Mouse (Mus musculus) liver, embryonic 13.5 days (tissue): ENCODE data around the gene Fbln2. TPM values are rescaled to one million over a fixed set of nuclear protein-coding genes. Genes with fewer than 3 reads are reported as not detected.

Source experiments
- ATAC-seq: fragments of 200-750 bp; cut with Nextera tagmentation; 2 replicates; pipeline ENCODE4 v1.8.0; 2017; ENCODE audit warnings: low read depth, mild to moderate bottlenecking, moderate number of reproducible peaks, moderate library complexity
- DNase-seq: peaks from one replicate; pipeline ENCODE4 v3.0.0; 2022
- H3K27ac ChIP-seq: fragments of 300-500 bp; sonication (generic); 2 replicates; pipeline ENCODE4 v1.5.1; 2015; ENCODE audit warnings: moderate library complexity, mild to moderate bottlenecking, inconsistent platforms
- H3K27me3 ChIP-seq: fragments of 300-500 bp; sonication (generic); 2 replicates; pipeline ENCODE4 v1.6.1; 2015; ENCODE audit warnings: mild to moderate bottlenecking, inconsistent platforms
- H3K36me3 ChIP-seq: fragments of 300-500 bp; sonication (generic); 2 replicates; pipeline ENCODE4 v1.6.1; 2015; ENCODE audit warnings: mild to moderate bottlenecking, inconsistent platforms
- H3K4me1 ChIP-seq: fragments of 300-500 bp; sonication (generic); replicated peaks from 2 replicates; pipeline ENCODE4 v1.6.1; 2015; ENCODE audit warnings: inconsistent platforms
- H3K4me2 ChIP-seq: fragments of 300-500 bp; sonication (generic); 2 replicates; pipeline ENCODE4 v1.6.1; 2015; ENCODE audit warnings: inconsistent platforms, mild to moderate bottlenecking, moderate library complexity
- H3K4me3 ChIP-seq: fragments of 300-500 bp; sonication (generic); replicated peaks from 2 replicates; pipeline ENCODE4 v1.5.1; 2015; ENCODE audit warnings: mild to moderate bottlenecking, inconsistent platforms
- H3K9ac ChIP-seq: fragments of 300-500 bp; sonication (generic); 2 replicates; pipeline ENCODE4 v1.6.1; 2015; ENCODE audit warnings: mild to moderate bottlenecking, inconsistent platforms
- H3K9me3 ChIP-seq: fragments of 300-500 bp; sonication (generic); replicated peaks from 2 replicates; pipeline ENCODE4 v1.6.1; 2016; ENCODE audit warnings: inconsistent platforms
- WGBS: fragments of 180-500 bp; shearing (Covaris S2); methylation state at CpG from one replicate; pipeline ENCODE4 v1.1.7; 2015; ENCODE audit not compliant: insufficient replicate concordance; 5-methylcytosine and 5-hydroxymethylcytosine counted together
- polyA plus RNA-seq: library from polyadenylated mRNA; unstranded; fragments of >200 nt; fragmentation: Nextera tagmentation; extraction: Ambion mirVana; gene quantifications from 2 replicates; pipeline ENCODE4 v1.2.1, GENCODE M21; 2015

The Fbln2 gene
- polyA plus RNA-seq, 1 experiment from 2014 or later: 8.7 TPM

GRCm38 (mm10) chr6:91192421-91192820 is 19.8 kb upstream of the Fbln2 start:
- no peaks in the 10 kb centered on the region for H3K9me3 ChIP-seq
- 0 out of 2 replicates have a peak, but pooled peaks cover 4% of the 10 kb centered on the region for H3K27me3 ChIP-seq
- 0 out of 2 replicates have a peak overlapping the region, but pooled peaks have one; percentile 11 for H3K4me2 ChIP-seq
- no peaks in the 10 kb centered on the region for H3K36me3 ChIP-seq
- ATAC-seq: no peak
- WGBS: 23% methylated on average over 3 of the region's 3 CpGs
- no peak overlapping the region for H3K9ac ChIP-seq
- peaks cover 18% of the 10 kb centered on the region for H3K4me1 ChIP-seq
- DNase-seq: no peak
- peak overlapping the region; percentile 43; the same call in 1 of the 2 replicates for H3K27ac ChIP-seq
- H3K4me3 ChIP-seq: no peak overlapping the region

GRCm38 (mm10) chr6:91192851-91193545 is 19.3 kb upstream of the Fbln2 start:
- WGBS: 59% methylated on average over 1 of the region's 1 CpGs
- Histone ChIP-seq H3K4me3 (no peak overlapping the region), H3K4me1 (peaks cover 18% of the 10 kb centered on the region), H3K9ac (no peak overlapping the region), H3K27me3 (0 out of 2 replicates have a peak, but pooled peaks cover 4% of the 10 kb centered on the region), H3K27ac (peak overlapping the region; percentile 43), H3K4me2 (peak overlapping the region; percentile 11; the same call in 1 of the 2 replicates), H3K36me3 (no peaks in the 10 kb centered on the region), H3K9me3 (no peaks in the 10 kb centered on the region)
- ATAC-seq (peak; percentile 69), DNase-seq (no peak)

GRCm38 (mm10) chr6:91198456-91198855 is 13.8 kb upstream of the Fbln2 start:
- 39% methylated on average over 2 of the region's 2 CpGs for WGBS

GRCm38 (mm10) chr6:91200429-91201188 is 11.6 kb upstream of the Fbln2 start:
- Histone ChIP-seq H3K4me1 (no peaks in the 10 kb centered on the region), H3K27me3 (no peaks in the 10 kb centered on the region), H3K9ac (no peak overlapping the region), H3K4me2 (no peak overlapping the region), H3K36me3 (no peaks in the 10 kb centered on the region), H3K4me3 (no peak overlapping the region), H3K27ac (no peak overlapping the region), H3K9me3 (no peaks in the 10 kb centered on the region)
- DNase-seq (no peak), ATAC-seq (no peak)
- WGBS: 53% methylated on average over 8 of the region's 8 CpGs

More at GRCm38 (mm10) chr6:91198456-91198855, 13.8 kb upstream of the Fbln2 start:
- Histone ChIP-seq H3K36me3 (no peaks in the 10 kb centered on the region), H3K4me3 (no peak overlapping the region), H3K9ac (no peak overlapping the region), H3K4me1 (peaks cover 5% of the 10 kb centered on the region), H3K27ac (no peak overlapping the region), H3K27me3 (no peaks in the 10 kb centered on the region), H3K4me2 (no peak overlapping the region), H3K9me3 (no peaks in the 10 kb centered on the region)
- no peak for DNase-seq
- no peak for ATAC-seq

GRCm38 (mm10) chr6:91201881-91202341 is 10.3 kb upstream of the Fbln2 start:
- Histone ChIP-seq H3K36me3 (no peaks in the 10 kb centered on the region), H3K9me3 (no peaks in the 10 kb centered on the region), H3K9ac (no peak overlapping the region), H3K4me2 (no peak overlapping the region), H3K4me1 (no peaks in the 10 kb centered on the region), H3K4me3 (no peak overlapping the region), H3K27ac (no peak overlapping the region), H3K27me3 (no peaks in the 10 kb centered on the region)
- no peak for ATAC-seq
- 59% methylated on average over 8 of the region's 8 CpGs for WGBS
- no peak for DNase-seq

- WGBS: 58% methylated on average over 4 of the region's 4 CpGs
- no peak for ATAC-seq
Measured at GRCm38 (mm10) chr6:91202571-91202970, 9.7 kb upstream of the Fbln2 start.

GRCm38 (mm10) chr6:91205346-91205745 is 6.9 kb upstream of the Fbln2 start:
- Histone ChIP-seq H3K27me3 (peaks cover 11% of the 10 kb centered on the region; the same call in 1 of the 2 replicates), H3K9ac (no peak overlapping the region), H3K36me3 (no peaks in the 10 kb centered on the region), H3K9me3 (no peaks in the 10 kb centered on the region), H3K4me2 (no peak overlapping the region), H3K4me1 (no peaks in the 10 kb centered on the region), H3K4me3 (no peak overlapping the region), H3K27ac (no peak overlapping the region)
- ATAC-seq (no peak), DNase-seq (no peak)
- WGBS: 43% methylated on average over 3 of the region's 3 CpGs

More at GRCm38 (mm10) chr6:91202571-91202970, 9.7 kb upstream of the Fbln2 start:
- H3K9me3 ChIP-seq: no peaks in the 10 kb centered on the region
- no peak overlapping the region for H3K27ac ChIP-seq
- H3K27me3 ChIP-seq: no peaks in the 10 kb centered on the region
- no peak overlapping the region for H3K4me2 ChIP-seq
- no peak for DNase-seq
- H3K36me3 ChIP-seq: no peaks in the 10 kb centered on the region
- no peak overlapping the region for H3K9ac ChIP-seq
- no peak overlapping the region for H3K4me3 ChIP-seq
- H3K4me1 ChIP-seq: no peaks in the 10 kb centered on the region

- no peak for DNase-seq
- no peak for ATAC-seq
- Histone ChIP-seq H3K4me3 (no peak overlapping the region), H3K4me1 (no peaks in the 10 kb centered on the region), H3K4me2 (no peak overlapping the region), H3K36me3 (no peaks in the 10 kb centered on the region), H3K27me3 (peaks cover 15% of the 10 kb centered on the region), H3K9me3 (no peaks in the 10 kb centered on the region), H3K27ac (no peak overlapping the region), H3K9ac (no peak overlapping the region)
- WGBS: 47% methylated on average over 5 of the region's 5 CpGs
Measured at GRCm38 (mm10) chr6:91205791-91206190, 6.5 kb upstream of the Fbln2 start.

- Histone ChIP-seq H3K4me3 (no peak overlapping the region), H3K9ac (no peak overlapping the region), H3K4me2 (no peak overlapping the region), H3K27ac (no peak overlapping the region), H3K4me1 (peaks cover 1% of the 10 kb centered on the region; the same call in 1 of the 2 replicates), H3K36me3 (no peaks in the 10 kb centered on the region), H3K9me3 (no peaks in the 10 kb centered on the region), H3K27me3 (peaks cover 29% of the 10 kb centered on the region)
- ATAC-seq (no peak), DNase-seq (no peak)
- 44% methylated on average over 3 of the region's 3 CpGs for WGBS
Measured at GRCm38 (mm10) chr6:91207491-91207890, 4.8 kb upstream of the Fbln2 start.

- Histone ChIP-seq H3K36me3 (no peaks in the 10 kb centered on the region), H3K9ac (no peak overlapping the region), H3K4me3 (no peak overlapping the region), H3K9me3 (no peaks in the 10 kb centered on the region), H3K4me2 (no peak overlapping the region), H3K27ac (no peak overlapping the region), H3K27me3 (peaks cover 50% of the 10 kb centered on the region), H3K4me1 (peaks cover 7% of the 10 kb centered on the region; the same call in 1 of the 2 replicates)
- 24% methylated on average over 2 of the region's 2 CpGs for WGBS
- DNase-seq (no peak), ATAC-seq (no peak)
Measured at GRCm38 (mm10) chr6:91209780-91210179, 2.5 kb upstream of the Fbln2 start.

- H3K9ac ChIP-seq: no peak overlapping the region
- no peaks in the 10 kb centered on the region for H3K36me3 ChIP-seq
- H3K27ac ChIP-seq: no peak overlapping the region
- H3K4me1 ChIP-seq: peaks cover 7% of the 10 kb centered on the region; the same call in 1 of the 2 replicates
- H3K4me2 ChIP-seq: no peak overlapping the region
- ATAC-seq (no peak), DNase-seq (no peak)
- 26% methylated on average over 3 of the region's 3 CpGs for WGBS
- H3K9me3 ChIP-seq: no peaks in the 10 kb centered on the region
- H3K4me3 ChIP-seq: no peak overlapping the region
- H3K27me3 ChIP-seq: peaks cover 55% of the 10 kb centered on the region
Measured at GRCm38 (mm10) chr6:91210852-91211251, 1.4 kb upstream of the Fbln2 start.
